Mouse (Mus musculus): ENCODE measurements around the gene Bdh1.

Bdh1 gene

DNA sequence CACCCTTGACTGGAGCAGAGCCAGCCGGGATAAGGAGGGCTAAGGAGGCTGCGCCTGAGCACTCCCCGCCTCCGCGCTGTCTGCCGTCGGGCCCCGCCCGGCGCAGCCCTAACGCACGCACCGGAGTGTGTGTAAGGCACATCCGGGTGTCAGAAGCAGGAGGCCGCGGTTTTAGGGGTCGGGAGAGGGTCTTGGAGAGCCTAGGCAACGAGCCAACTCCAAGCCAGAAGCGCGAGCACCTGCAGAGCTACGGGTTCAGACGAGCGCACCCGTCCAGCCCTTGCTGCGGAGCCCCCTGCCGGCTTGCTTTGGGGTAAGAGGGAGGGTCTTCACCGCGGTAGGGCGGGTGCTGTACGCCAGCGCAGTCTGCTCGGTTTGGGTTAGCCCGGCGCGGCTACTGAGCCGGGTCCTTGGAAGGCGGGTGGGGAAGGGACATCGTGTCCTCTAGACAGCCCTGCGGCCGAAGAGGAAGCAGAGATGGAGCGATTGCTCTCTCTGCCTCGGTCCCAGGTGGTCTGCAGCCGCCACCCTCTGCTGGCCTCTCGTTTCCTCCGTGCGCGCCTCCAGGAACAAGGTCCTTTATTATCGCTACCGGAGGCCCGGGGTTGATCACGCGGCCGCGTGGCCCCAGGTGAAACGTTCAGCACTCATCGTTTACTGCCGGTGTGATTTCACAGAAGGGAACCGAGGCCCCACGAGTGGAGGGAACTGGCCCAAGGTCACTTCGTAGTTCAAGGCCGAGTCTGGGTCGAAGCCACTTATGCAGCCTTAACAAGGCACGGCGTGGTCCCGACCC lies 6.8 kb downstream of the Bdh1 start:
- peak; percentile 12 to 47 for DNase-seq (ENCODE audit: low spot score in 2 of 2)

DNA sequence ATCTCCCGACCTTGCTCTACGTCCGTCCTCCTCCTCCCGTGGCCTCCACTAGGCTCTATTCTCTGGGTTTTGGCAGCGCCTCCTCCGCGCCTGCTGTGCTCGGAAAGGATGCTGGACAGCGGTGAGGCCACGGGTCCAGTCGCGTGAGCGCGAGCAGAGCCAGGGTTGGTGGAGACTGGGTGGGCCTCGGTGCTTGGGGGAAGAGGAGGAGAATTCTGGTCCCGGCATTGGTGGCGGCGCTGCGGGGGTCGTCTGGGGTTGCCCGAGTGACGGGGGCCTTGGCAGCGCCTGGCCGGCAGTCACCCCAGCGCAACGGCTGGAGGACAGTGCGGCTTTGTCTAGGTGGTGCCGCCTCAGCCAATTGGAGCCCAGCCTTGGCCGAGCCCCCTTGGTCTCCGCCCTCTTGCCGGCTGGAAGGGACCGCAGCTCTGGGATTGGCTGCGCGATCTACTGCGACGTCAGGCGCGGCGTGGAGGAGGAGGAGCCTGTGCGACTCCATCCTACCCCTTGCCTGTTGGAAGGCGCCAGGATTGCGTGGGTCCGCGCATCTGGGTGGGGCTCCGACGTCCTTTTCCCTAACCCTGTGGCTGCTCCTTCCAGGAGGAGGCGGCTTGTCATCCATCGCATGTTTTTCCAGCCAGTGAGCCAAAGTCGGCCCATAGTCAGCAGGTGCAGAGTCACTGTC lies 7.5 kb downstream of the Bdh1 start:
- peak; percentile 84 to 88 for DNase-seq (ENCODE audit: low spot score in 2 of 2)

DNA sequence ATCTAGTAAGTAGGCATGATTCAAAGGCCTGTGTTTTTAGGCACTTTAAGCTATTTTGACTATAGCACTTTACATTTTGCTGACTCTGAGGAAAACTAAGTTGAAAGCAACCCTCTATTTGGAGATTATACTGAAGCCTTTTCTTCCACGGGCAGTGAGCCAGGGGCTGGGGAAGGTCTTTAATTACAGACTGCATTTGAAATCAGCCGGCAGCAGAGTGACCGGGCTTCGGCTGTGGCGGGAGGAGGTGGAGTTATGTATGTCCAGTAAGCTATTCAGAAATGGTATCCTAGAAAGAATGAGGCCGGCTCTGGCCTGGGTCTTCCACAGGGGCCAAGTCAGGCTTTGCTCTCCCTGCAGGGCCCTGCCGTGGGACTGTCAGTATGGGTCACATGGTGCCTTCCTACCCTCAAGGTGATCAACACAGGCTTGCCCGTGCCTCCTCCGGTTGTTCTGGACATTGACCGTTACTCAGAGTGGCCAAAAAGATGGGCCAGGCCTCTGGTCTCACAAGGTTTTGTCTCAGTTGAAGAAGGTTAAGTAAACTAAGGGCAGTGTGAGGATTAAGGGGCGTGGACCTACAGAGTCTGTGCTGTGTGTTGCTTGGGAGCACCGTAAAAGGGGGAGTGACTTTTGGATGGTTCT lies 11.5 kb downstream of the Bdh1 start:
- no peak for DNase-seq (ENCODE audit: low spot score in 2 of 2)

DNA sequence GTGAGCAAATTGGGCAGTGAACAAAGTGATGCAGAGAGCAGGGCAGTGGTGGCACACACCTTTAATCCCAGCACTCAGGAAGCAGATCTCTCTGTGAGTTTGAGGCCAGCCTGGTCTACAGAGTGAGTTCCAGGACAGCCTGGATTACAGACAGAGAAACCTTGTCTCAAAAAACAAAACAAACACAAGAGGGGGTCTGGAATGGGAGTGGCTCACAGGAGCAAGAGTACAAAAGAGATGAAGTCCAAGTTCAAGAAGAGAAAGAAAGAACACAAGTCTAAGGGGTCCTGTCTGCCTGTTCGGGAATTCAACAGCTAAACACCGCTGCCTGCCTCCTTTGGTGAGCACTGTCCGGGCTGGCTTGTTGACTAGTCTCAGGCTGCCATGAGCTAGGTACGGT lies 13.1 kb downstream of the Bdh1 start:
- no peak for DNase-seq (ENCODE audit: low spot score in 2 of 2)

DNA sequence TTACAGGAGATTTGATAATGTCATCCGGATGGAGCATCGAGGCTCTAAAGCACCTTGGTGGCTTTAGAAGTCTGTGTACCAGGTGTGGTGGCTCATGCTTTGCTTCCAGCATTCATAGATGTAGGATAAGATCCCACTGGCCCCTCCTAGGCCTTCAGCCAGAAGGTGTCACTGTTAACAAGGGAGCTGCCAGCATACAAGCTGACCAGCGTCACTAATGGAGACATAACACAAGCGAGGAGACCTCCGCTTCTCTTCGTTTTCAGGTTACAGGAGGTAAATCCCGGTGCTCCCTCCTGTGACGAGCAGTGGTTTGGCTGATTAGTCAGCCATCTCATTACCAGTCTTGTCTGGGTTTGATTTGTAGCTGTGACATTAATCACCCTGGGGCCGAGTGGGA lies 14.0 kb downstream of the Bdh1 start:
- no peak for DNase-seq (ENCODE audit: low spot score in 2 of 2)

DNA sequence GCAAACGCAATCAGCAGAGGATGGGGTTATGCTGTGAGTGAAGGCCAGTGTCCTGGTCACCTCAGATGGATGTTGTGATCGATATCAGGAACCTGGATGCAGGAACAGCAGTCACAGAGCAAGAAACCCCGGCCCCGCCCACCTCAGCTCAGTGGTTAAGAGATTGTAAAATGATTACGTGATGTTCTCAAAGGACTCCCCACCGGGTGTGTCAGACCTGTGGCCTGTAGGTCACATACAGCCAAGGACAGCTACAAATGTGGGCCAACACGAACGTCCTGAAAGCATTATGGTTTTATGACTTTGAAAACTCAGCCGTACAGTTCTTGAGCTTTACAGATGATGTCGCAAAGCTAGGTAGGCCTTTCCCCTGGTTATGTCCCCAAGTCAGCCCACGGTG lies 15.3 kb downstream of the Bdh1 start:
- no peak for DNase-seq (ENCODE audit: low spot score in 2 of 2)

DNA sequence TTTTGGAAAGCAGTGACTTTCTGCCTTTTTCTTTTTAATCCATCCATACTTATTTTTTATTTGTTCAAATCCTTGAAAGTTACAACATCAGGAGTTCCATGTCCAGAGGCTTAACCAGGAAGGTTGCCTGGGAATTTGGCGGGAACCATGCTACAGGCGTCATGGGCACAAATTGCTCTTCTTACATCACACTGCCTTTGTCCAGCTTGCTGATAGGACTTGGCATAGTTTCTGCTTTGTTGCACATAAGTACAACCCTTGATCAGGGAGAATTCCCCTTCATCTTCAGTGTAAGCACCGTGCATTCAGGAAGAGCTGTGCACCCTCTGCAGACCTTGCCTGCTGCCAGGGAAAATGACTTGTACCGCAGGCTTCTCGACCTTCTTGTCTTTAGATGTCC lies 17.4 kb downstream of the Bdh1 start:
- DNase-seq (ENCODE audit: low spot score in 2 of 2): no peak

DNA sequence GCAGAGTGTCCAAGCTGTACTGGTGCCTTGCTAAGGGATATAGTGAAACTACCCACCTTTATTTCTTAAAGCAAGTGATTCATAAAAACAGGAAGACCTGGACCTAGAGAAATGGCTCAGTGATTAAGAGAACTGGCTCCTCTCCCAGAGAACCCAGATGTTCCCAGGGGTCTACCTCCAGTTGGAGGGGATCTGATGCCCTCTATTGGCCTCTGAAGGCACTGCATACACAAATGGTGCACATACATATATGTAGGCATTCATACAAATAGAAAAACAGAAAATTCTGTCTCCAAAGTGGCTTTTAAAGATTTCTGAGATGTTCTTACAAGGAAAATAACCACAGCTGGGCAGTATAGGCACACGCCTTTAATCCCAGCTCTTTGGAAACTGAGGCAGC lies 18.0 kb downstream of the Bdh1 start:
- DNase-seq (ENCODE audit: low spot score in 2 of 2): no peak

DNA sequence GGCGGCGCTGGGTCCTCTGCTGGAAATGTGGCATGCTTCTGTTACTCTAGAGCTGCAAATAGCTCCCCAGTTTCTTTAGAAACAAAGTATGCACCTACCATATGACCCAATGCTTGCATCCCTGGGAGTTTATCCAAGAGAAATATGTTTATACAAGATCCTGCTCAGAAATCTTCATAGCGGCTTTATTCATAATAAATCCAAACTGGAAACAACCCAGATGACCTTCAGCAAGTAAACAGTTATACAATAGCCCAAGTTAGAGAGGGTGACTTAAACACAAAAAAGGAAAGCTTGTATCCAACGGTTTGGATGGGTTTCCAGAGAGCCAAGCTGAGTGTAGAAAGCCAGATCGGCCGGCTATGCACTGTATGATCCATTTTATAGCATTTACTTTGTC lies 22.4 kb downstream of the Bdh1 start:
- no peak for DNase-seq (ENCODE audit: low spot score in 2 of 2)

DNA sequence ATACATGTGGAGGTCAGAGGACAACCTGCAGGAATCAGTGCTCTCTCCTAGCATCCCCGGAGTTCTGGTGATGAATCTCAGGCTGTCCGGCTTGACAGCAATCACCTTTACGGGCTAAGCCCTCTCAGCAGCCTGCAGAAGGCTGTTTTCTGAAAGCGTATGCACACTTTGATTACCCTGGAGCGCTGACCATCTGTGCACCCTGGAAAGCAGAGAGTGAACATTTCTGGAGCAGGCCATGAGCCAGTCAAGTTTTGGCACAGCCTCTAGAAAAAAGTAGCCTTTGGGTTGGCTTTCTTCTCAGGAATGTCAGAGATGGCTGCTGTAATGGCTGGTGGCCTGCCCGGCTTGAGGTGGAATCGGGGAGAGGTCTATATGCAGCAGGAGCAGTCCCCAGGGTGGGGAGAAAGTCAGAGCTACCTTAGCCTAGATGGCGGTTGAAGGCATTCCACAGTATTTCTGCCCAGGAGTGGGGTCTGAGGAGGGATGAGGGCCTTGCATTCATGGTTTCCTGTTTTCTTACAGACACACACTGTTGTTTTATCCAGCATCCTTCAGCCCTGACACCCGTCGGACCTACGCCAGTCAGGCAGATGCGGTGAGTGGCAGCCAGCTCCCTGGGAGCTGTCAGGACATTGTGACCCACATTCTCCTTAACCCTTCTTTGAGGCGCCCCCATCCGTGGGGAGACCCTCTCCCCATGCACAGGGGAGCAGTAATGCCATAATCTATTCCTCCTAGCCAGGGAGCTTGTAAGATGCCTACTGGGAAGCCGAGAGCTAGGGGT lies 24.2 kb downstream of the Bdh1 start:
- DNase-seq (ENCODE audit: low spot score in 2 of 2): no peak

DNA sequence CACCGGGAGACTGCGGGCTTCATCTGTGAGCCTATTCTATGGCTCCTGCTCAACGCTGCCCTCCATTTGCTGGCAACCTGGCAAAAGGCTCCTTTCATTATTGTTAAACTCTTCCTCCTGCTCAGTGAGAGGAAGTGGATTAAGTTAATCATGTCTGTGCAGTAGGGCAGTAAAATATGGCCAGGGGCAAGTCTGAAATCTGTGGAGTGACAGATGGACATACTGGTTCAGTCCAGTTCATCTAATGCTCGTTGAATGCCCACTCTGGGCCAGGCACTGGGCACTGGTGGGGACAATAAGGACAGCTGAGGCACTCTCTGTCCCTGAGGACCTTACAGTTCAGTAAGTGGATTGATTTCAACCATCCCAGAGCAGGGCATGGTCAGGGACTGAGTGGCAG lies 27.9 kb downstream of the Bdh1 start:
- no peak for DNase-seq (ENCODE audit: low spot score in 2 of 2)

DNA sequence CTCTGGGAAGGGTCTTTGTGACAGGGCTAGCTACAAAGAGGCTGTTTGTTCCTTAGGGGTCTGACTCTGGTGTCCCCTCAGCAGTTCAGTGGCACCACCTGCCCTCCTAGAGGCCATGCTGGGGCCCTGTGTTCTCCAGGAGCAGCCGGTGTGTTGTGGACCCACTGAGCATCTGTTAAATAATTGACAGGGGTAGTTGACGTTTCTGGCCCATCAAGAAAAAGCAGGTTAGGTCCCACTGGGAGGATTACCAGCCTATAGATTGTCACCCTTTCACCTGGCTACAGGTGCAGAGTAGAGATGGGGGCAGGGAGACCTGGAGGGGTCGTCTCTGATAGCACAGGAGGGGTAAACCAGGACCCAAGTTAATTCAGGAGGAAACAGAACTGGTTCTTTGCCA lies 29.2 kb downstream of the Bdh1 start:
- no peak for DNase-seq (ENCODE audit: low spot score in 2 of 2)

DNA sequence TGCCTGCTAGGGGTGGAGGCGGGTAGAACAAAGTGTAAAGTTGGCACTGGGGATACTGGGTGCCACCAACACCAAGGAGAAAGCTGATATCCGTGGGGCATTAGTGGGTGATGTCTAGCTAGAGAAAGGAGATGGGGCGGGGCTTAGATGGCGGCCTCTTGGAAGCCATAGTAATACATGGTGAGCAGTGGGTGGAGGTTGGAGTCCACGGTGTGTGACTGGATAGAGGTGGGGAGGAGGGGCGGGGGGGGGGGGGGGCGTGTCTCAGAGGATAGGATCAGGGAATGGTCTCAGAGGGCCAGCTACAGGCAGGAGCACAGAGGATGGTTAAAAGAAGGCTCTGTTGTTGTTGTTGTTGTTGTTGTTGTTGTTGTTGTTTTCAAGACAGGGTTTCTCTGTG lies 30.4 kb downstream of the Bdh1 start:
- DNase-seq (ENCODE audit: low spot score in 2 of 2): no peak

DNA sequence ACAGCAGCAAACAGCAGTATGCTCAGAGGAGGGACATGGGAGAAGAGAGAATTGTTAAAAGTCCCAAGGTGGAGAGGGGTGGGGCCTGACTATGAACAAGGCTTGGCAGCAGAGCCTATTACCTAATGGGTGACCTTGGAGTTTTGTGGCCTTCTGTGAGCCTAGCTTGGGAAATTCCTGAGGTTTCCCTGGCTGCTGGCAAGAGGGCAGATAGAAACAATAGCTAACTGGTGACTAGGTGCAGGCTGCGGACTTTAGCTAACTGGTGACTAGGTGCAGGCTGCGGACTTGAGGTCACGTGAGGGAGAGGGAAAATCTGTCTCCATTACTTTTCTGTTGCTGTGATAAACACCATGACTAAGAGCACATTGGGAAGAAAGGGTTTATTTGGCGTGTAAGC lies 31.9 kb downstream of the Bdh1 start:
- no peak for DNase-seq (ENCODE audit: low spot score in 2 of 2)

DNA sequence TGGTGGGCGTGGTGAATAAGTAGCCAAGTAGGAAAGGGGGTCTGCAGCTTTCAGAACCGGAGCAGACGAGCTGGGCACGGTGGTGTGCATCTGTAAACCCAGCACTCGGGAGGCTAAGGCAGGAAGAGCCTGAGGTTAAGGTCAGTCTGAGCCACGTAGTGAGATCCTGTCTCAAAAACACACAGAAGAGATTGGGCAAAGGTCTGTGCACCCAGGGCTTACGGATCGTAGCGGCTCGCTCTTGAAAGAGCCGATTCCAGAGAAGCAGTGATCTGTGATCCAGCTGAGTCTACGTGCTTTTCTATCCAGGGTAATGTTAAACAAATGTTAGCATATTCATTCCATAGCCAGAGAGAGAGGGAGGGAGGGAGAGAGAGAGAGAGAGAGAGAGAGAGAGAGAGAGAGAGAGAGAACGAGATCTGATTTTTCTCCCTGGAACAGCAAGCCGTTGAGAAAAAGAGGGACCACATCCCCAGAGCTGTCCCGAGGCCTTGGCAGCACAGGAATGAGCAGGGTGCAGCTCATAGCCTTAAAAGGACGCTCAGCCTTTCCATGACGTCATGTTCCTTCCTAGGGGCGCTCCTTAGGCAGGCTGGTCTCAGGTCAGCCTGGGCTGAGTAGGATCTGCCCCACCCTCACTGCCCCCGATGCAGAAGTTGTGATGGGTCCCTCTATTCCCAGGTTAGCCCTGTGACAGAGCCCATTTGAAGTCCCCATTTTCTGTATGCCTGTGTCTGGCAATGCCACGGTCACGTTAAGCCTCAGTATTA lies 33.4 kb downstream of the Bdh1 start:
- no peak for DNase-seq (ENCODE audit: low spot score in 2 of 2)

DNA sequence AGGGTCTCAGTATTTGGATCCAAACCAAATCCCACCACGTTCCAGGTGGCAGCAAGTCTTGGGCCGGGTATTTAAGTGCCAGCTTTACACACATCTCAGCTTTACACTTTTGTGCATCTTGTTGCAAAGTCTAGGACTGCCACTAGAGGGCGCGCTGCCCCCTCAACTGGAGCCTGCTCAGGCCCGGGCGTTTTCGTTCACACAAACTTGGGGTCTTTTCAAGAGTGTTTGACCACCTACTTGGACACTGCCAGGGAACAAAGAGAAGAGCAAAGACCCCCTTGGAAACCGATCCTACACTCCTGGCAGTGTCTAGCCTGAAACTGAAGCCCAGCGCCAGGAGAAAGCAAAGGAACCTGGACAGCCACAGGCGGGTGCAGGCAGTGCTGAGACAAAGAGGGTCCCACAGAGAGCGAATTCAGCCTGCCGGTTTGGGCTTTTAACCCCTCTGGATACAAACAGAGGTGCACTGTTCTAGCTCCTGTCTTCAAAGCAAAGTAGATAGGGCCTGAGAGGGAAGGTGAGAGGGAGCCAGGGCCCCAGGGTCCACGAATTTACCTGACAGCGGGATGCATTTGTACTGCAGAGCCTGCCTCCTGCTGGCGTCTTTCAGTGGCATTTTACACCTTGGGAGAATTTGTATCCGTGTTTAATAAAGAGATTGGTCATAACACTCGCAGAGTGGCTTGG lies 36.3 kb downstream of the Bdh1 start:
- peak; percentile 66 to 73 for DNase-seq (ENCODE audit: low spot score in 2 of 2)

DNA sequence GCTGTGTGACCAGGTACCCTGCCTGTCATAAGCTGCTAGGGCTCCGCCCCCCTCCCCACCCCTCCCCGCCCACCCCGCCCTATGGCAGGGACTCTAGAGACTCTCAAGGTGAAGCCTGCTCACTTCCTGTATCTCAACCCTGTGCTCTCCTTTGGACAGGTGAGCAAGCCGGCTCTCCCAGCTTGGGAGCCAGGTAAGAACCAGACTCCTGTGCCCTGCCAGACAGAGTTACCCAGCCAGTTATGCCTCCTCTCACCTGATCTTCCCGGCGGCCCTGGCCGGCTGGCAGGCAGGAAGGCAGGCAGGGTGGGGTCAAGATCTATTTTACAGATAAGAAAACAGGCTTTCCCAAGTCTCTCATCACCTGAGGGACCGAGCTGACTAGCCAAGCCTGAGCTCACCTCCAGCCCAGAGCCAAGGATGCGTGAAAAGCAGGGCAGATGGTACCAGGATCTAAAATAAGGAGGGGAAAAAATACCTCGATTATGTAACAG lies 37.9 kb downstream of the Bdh1 start:
- DNase-seq (ENCODE audit: low spot score in 2 of 2): peak; percentile 80 to 85

DNA sequence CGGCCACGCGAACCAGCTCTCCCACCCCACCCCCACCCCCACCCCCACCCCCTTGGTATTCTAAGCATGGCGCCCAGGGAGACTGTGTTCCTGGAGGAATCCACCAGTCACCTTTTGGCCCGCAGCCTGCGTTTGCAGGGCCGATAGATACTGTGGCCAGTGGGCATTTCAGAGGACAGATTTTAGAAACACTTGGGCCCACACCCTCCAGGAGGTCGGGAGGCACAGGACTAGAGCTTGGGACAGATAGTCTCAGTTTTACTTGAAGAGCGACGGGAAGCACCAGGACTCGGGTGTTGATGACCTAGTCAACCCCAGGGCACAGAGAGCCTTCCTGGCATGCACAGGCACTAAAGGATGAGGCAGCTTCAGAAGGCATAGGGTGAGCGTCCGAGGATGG lies 38.4 kb downstream of the Bdh1 start:
- no peak for DNase-seq (ENCODE audit: low spot score in 2 of 2)

DNA sequence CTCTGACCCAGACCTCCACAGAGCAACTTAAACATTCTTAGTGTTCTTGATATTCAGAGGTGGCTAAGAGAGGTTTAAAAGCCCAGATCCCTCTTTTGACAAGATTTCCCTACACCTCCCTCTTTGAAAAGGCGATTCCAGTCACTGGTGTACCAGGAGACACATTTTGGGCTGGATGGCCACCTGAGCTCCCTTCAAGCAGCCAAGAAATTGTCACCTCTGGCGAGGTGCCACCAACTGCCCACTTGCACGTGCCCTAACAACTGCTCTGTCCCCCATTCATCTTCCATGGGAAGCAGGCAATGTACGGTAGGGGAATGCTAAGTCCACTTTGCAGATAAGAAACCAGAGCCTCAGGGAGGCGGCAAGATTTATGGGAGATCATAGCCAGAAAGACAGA lies 39.0 kb downstream of the Bdh1 start:
- no peak for DNase-seq (ENCODE audit: low spot score in 2 of 2)

DNA sequence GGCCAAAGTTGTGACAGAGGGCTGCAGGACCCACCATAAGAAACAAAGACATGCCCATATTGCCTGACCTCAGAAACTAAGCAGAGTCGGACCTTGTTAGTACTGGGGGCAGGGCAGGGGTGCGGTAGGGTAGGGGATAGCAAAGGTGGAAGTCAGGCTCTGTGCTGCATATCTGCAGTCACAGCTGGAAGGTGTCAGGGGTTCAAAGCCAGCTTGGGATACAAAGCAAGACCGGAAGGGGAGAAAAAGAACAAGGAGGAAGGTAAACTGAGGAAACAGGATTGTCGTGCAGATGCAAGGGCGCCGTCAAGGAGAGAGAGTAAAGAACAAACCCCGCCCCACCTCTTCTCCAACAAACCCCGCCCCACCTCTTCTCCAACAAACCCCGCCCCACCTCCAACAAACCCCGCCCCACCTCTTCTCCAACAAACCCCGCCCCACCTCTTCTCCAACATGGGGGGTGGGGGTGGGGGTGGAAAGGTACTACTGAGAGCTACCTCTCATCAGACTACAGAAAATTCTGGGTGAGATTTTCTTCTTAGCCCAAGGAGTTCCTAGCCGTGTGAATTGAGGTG lies 40.1 kb downstream of the Bdh1 start:
- DNase-seq (ENCODE audit: low spot score in 2 of 2): no peak

All from urinary bladder, postnatal 36 days (tissue).